ENCODE assay signal across 9 mouse cellular contexts in the genomic region with DNA sequence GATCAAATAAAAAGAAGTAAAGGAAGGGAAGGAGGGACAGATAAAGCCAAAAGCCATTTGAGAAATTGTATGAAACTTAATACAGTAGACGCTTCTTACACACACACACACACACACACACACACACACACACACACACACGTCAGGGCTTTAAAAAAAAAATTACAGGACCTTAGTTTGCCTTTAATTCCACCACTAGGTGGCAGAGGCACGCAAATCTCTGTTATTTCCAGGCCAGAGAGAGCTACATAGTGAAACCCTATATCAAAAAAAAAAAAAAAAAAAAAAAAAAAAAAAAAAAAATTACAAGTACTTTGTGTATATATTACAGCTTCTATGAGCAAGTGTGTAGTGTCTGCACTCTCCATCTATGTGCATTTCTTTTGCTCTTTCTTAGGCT.
DNase-seq lines count a peak whose midpoint lies in the region; ATAC-seq lines count a peak whose summit lies in the region.
"Had no signal": no experiment of that assay in that cellular context is flagged by ENCODE, and none has a peak within 500 bp of the region (broad histone marks: within the 10 kb centered on the region; RNA-seq: fewer than 3 reads in every experiment).

No protein-coding gene starts in this region.

- no peaks in the 10 kb centered on the region for H3K9me3 ChIP-seq in kidney, embryonic 15.5 days (replicated peaks)
- H3K9me3 ChIP-seq: limb, embryonic 13.5 days had no signal

- peak; percentile 14 for DNase-seq in kidney, adult 11 months
- DNase-seq in adrenal gland, adult 2 months, result peak; percentile 62
- peak; percentile 71 for DNase-seq in embryo, embryonic 11 days
- peak; percentile 44 to 65 for DNase-seq in heart, postnatal 14 days
- DNase-seq in layer of hippocampus, adult 9-10 months (ENCODE audit: low spot score), result peak; percentile 24
- peak; percentile 11 for DNase-seq in spleen, adult 12 weeks (ENCODE audit: low spot score)

- no peaks in the 10 kb centered on the region for H3K27me3 ChIP-seq in kidney, embryonic 15.5 days
- H3K27me3 ChIP-seq: limb, embryonic 13.5 days had no signal

- intact Hi-C loops in heart, postnatal 14 days (cut with DNase I), result loop anchor here (2.0 to 5.0 kb wide), 3 partner anchors 63 to 296 kb away; partner anchors contain the start of gene Kmt2c

- H3K9ac ChIP-seq in kidney, embryonic 15.5 days, result no peak overlapping the region
- H3K9ac ChIP-seq: limb, embryonic 13.5 days had no signal

- no peaks in the 10 kb centered on the region for H3K4me1 ChIP-seq in kidney, embryonic 15.5 days
- H3K4me1 ChIP-seq: limb, embryonic 13.5 days had no signal

- no peak for ATAC-seq in kidney, embryonic 15.5 days (replicated peaks; ENCODE audit: low FRiP score)
- peak; percentile 96 for ATAC-seq in megakaryocyte progenitor cell, adult 5-6 weeks (replicated peaks; ENCODE audit: poor library complexity)

- H3K4me3 ChIP-seq in kidney, embryonic 15.5 days (replicated peaks), result no peak overlapping the region
- H3K4me3 ChIP-seq: limb, embryonic 13.5 days had no signal

- H3K27ac ChIP-seq in kidney, embryonic 15.5 days, result no peak overlapping the region
- H3K27ac ChIP-seq: limb, embryonic 13.5 days had no signal

- 16% methylated on average over 3 of the region's 3 CpGs for WGBS in kidney, embryonic 15.5 days

- H3K4me2 ChIP-seq in kidney, embryonic 15.5 days, result no peak overlapping the region
- H3K4me2 ChIP-seq: limb, embryonic 13.5 days had no signal

- H3K36me3 ChIP-seq in kidney, embryonic 15.5 days, result no peaks in the 10 kb centered on the region; the same call in 1 of the 2 replicates
- H3K36me3 ChIP-seq: limb, embryonic 13.5 days had no signal

Comparison
In these comparisons a context has a peak if more than half of its experiments do, and no peak if none do; other contexts are left out.
1. DNase-seq: peak in every context shown above with its lines; median percentile 71 in embryo, embryonic 11 days; 62 in adrenal gland, adult 2 months; 54 in heart, postnatal 14 days; 24 in layer of hippocampus, adult 9-10 months; 14 in kidney, adult 11 months; 11 in spleen, adult 12 weeks.